Mouse (Mus musculus): ENCODE results near the gene Wdr41. TPM values are rescaled to one million over a fixed set of nuclear protein-coding genes. Genes with fewer than 3 reads are reported as not detected.

Gene Wdr41
- 15.1 TPM for polyA plus RNA-seq (2021)

DNA sequence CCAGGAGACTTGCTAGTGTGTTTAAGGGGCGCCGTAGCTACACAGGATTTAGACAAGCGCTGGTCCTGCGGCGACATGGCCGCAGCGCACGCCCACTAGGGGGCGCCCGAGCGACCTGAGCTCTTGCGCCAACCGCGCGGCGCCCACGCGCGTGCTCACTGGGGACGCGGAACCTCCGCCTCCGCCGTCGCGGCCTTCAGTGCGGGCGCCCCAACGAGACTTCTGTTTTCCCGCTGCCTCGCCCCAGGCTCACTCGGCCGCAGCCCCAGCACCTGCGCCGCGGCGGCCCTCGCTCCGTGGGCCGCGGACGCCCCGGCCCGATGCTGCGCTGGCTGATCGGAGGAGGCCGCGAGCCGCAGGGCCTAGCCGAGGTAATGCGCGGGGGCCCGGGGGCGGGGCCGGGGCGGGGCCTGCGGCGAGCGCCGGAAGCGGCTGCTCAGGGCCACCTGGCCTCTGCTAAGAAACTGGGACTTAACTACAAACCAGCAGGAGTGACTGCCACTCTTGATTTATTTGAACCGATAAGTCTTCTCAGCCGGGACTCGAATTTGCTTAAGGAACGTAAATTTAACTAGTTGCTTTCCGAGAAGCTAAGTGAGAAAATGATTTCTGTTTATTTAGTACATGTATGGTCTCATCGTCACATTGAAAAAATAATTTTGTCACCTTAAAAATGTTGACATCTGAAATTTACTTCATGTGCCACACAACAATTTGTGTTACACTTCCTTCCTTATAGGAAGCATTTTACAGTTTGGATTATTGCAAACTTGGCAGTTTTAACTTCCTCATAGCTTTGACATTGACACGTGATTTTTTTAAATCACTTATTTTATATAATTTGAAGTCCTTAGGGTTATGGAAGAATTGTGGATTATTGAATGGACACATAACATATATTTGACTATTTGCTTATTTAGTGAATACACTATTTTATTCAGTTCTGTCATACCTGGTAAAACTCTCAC lies at the start of gene Wdr41:
TSS of gene Wdr41 (plus strand) at position 126 of the 968 bp plus-strand sequence.
- no peaks in the 10 kb centered on the region for H3K27me3 ChIP-seq
- DNase-seq (ENCODE audit: low read depth, low spot score), result peak; percentile 48
- ChIA-PET CTCF (interaction anchor here (0.7 to 2.1 kb wide), 9 partner anchors 8 to 417 kb away, joined by 3 to 6 read pairs (median 4); no protein-coding TSS in a partner anchor), POLR2A (interaction anchor here (1.2 kb wide), 1 partner anchor 18 kb away, joined by 3 read pairs; no protein-coding TSS in a partner anchor)
- in situ Hi-C loops (cut with MboI; ENCODE audit: low pct_unique_long_range_greater_than_20kb), result no loop called here
- ATAC-seq, result peak; percentile 96
- TF ChIP-seq CTCF (IDR thresholded peaks at IDR 0.05), result peak; percentile 100

GRCm38 (mm10) chr13:94928086-94928485 lies 48.1 kb upstream of the Wdr41 start:
- CTCF ChIA-PET, result no interaction called here
- DNase-seq (ENCODE audit: low read depth, low spot score) (no peak), ATAC-seq (no peak)
- H3K27me3 ChIP-seq, result peaks cover 39% of the 10 kb centered on the region
- TF ChIP-seq CTCF (IDR thresholded peaks at IDR 0.05), result no peak
- POLR2A ChIA-PET, result interaction anchor here (0.6 kb wide), 1 partner anchor 80 kb away, joined by 3 read pairs; no protein-coding TSS in a partner anchor
- in situ Hi-C loops (cut with MboI; ENCODE audit: low pct_unique_long_range_greater_than_20kb), result loop anchor here (25.0 kb wide), 1 partner anchor 1166 kb away; the partner anchor contains the start of gene Arsb

GRCm38 (mm10) chr13:94938418-94938817 lies 37.7 kb upstream of the Wdr41 start:
- peaks cover 71% of the 10 kb centered on the region for H3K27me3 ChIP-seq
- in situ Hi-C loops (cut with MboI; ENCODE audit: low pct_unique_long_range_greater_than_20kb), result loop anchor here (25.0 kb wide), 1 partner anchor 1176 kb away; the partner anchor contains the start of gene Arsb
- DNase-seq (ENCODE audit: low read depth, low spot score) (no peak), ATAC-seq (no peak)
- ChIA-PET CTCF (no interaction called here), POLR2A (interaction anchor here (0.6 kb wide), 1 partner anchor 329 kb away, joined by 3 read pairs; no protein-coding TSS in a partner anchor)
- TF ChIP-seq CTCF (IDR thresholded peaks at IDR 0.05), result no peak

- peaks cover 72% of the 10 kb centered on the region for H3K27me3 ChIP-seq
- ChIA-PET CTCF (interaction anchor here (0.6 to 2.0 kb wide), 6 partner anchors 16 to 380 kb away, joined by 3 to 7 read pairs (median 4); partner anchors contain the start of gene Wdr41), POLR2A (no interaction called here)
- in situ Hi-C loops (cut with MboI; ENCODE audit: low pct_unique_long_range_greater_than_20kb), result loop anchor here (5.0 to 25.0 kb wide), 2 partner anchors 378 to 1178 kb away; partner anchors contain the start of gene Arsb
- DNase-seq (ENCODE audit: low read depth, low spot score) (no peak), ATAC-seq (no peak)
- no peak for TF ChIP-seq CTCF (IDR thresholded peaks at IDR 0.05)
Measured at GRCm38 (mm10) chr13:94940104-94940503, 36.0 kb upstream of the Wdr41 start.

GRCm38 (mm10) chr13:94941230-94941629 lies 34.9 kb upstream of the Wdr41 start:
- peak; percentile 13 for DNase-seq (ENCODE audit: low read depth, low spot score)
- in situ Hi-C loops (cut with MboI; ENCODE audit: low pct_unique_long_range_greater_than_20kb), result loop anchor here (5.0 to 25.0 kb wide), 2 partner anchors 379 to 1179 kb away; partner anchors contain the start of gene Arsb
- TF ChIP-seq CTCF (IDR thresholded peaks at IDR 0.05), result peak; percentile 88
- ChIA-PET CTCF (interaction anchor here (0.8 to 2.0 kb wide), 10 partner anchors 8 to 381 kb away, joined by 3 to 10 read pairs (median 4); partner anchors contain the start of gene Wdr41), POLR2A (no interaction called here)
- H3K27me3 ChIP-seq, result peaks cover 78% of the 10 kb centered on the region
- peak; percentile 35 for ATAC-seq

DNA sequence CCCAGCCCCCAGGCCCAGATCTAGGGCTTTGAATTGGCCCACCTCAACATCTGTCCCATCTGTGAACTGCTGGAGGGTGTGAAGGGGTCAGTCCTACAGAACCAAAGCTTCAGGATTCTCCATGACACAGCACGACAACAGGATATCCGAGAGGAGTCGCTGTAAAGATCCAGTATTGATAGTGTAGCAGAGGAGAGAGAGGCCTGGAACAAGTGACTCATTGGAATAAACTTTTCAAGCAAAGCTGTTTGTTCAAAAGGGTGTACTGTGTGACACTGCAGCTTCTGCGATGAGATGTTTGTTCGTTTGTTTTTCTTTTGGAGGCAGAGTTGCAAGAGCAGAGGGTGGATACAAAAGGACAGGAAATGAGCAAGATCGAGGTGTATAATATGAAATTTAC lies 20.2 kb upstream of the Wdr41 start:
- in situ Hi-C loops (cut with MboI; ENCODE audit: low pct_unique_long_range_greater_than_20kb), result no loop called here
- ATAC-seq, result no peak
- ChIA-PET POLR2A (no interaction called here), CTCF (no interaction called here)
- no peak for TF ChIP-seq CTCF (IDR thresholded peaks at IDR 0.05)
- no peak for DNase-seq (ENCODE audit: low read depth, low spot score)
- H3K27me3 ChIP-seq, result peaks cover 41% of the 10 kb centered on the region

DNA sequence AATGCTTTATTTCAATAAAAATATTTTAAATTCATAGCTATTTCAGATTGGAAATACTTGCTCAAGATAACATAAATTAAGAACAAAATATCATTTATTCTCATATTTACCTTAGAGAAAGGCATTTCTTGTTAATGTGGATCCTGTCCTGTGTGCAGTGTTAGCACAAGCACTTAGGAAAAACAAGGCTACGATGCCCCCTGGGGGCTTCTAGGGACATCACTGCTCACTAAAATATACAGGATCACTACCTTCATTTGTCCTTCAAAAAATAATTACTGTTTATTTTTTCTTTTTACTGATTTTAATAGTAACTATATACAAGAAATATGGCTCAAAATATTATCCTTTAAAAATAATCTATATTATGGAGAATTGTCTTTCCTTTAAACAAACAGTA lies 18.2 kb upstream of the Wdr41 start:
- ATAC-seq, result no peak
- DNase-seq (ENCODE audit: low read depth, low spot score), result no peak
- H3K27me3 ChIP-seq, result peaks cover 32% of the 10 kb centered on the region
- in situ Hi-C loops (cut with MboI; ENCODE audit: low pct_unique_long_range_greater_than_20kb), result no loop called here
- ChIA-PET CTCF (interaction anchor here (1.2 kb wide), 1 partner anchor 9 kb away, joined by 3 read pairs; no protein-coding TSS in a partner anchor), POLR2A (no interaction called here)
- peak; percentile 46 for TF ChIP-seq CTCF (IDR thresholded peaks at IDR 0.05)

- peaks cover 21% of the 10 kb centered on the region for H3K27me3 ChIP-seq
- DNase-seq (ENCODE audit: low read depth, low spot score), result no peak
- ATAC-seq, result no peak
- POLR2A ChIA-PET, result no interaction called here
- in situ Hi-C loops (cut with MboI; ENCODE audit: low pct_unique_long_range_greater_than_20kb), result no loop called here
- CTCF ChIA-PET, result no interaction called here
- TF ChIP-seq CTCF (IDR thresholded peaks at IDR 0.05), result no peak
Measured at GRCm38 (mm10) chr13:94969992-94970553, 6.1 kb upstream of the Wdr41 start.

DNA sequence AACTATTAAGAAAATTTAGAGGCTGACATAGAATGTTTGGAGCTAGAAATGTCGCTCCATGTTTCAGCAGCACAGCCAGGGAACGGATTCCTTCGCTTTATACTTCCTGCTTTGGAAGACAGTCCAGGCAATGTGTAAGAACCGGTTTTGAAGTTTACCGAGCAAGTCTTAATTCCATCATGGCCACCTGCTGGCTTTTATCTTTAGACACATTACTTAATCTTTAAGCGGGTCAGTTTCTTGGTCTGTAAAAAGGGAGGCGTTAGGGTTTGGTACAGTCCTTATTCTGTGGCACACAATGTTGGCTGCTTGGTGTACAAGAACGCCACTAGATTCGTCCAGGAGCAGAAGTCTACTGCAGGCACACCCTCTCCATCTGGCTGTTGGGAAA lies 321 bp upstream of the Wdr41 start:
- ChIA-PET POLR2A (interaction anchor here (1.2 kb wide), 1 partner anchor 19 kb away, joined by 3 read pairs; no protein-coding TSS in a partner anchor), CTCF (interaction anchor here (0.7 to 2.1 kb wide), 9 partner anchors 9 to 416 kb away, joined by 3 to 6 read pairs (median 4); no protein-coding TSS in a partner anchor)
- H3K27me3 ChIP-seq, result no peaks in the 10 kb centered on the region
- in situ Hi-C loops (cut with MboI; ENCODE audit: low pct_unique_long_range_greater_than_20kb), result no loop called here
- no peak for DNase-seq (ENCODE audit: low read depth, low spot score)
- no peak for TF ChIP-seq CTCF (IDR thresholded peaks at IDR 0.05)
- peak; percentile 38 for ATAC-seq

DNA sequence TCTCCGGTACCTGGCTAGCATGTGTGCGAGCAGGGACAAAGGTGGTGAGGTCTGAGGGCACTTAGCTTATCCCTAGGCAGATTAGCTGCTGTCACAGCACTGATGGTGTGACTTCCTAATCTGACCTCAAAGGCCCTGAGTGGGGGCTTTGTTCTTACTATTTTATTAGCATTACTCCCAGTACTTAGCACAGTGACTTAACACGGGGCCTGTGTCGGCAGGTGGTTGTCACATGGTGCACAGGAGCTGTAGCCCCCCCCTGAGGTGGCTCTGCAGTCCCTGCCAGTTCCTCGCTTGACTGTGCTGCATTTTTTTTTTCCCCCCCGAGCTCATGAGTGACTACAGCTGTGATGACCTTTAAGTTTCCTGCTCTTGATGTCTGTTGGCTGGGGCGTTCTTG lies 2.9 kb downstream of the Wdr41 start:
- in situ Hi-C loops (cut with MboI; ENCODE audit: low pct_unique_long_range_greater_than_20kb), result no loop called here
- ChIA-PET POLR2A (interaction anchor here (0.6 kb wide), 1 partner anchor 74 kb away, joined by 3 read pairs; no protein-coding TSS in a partner anchor), CTCF (interaction anchor here (1.1 kb wide), 1 partner anchor 12 kb away, joined by 3 read pairs; no protein-coding TSS in a partner anchor)
- DNase-seq (ENCODE audit: low read depth, low spot score) (no peak), ATAC-seq (no peak)
- H3K27me3 ChIP-seq, result no peaks in the 10 kb centered on the region
- TF ChIP-seq CTCF (IDR thresholded peaks at IDR 0.05), result no peak
